Mouse (Mus musculus): ENCODE data around the gene Foxb2. TPM values are rescaled to one million over a fixed set of nuclear protein-coding genes. Genes with fewer than 3 reads are reported as not detected.
A peak's percentile ranks its signal among the peaks of the same experiment; 100 is the strongest.

The Foxb2 gene
- not detected for polyA plus RNA-seq (2012; fragmentation: generic; extraction: Trizol)

DNA sequence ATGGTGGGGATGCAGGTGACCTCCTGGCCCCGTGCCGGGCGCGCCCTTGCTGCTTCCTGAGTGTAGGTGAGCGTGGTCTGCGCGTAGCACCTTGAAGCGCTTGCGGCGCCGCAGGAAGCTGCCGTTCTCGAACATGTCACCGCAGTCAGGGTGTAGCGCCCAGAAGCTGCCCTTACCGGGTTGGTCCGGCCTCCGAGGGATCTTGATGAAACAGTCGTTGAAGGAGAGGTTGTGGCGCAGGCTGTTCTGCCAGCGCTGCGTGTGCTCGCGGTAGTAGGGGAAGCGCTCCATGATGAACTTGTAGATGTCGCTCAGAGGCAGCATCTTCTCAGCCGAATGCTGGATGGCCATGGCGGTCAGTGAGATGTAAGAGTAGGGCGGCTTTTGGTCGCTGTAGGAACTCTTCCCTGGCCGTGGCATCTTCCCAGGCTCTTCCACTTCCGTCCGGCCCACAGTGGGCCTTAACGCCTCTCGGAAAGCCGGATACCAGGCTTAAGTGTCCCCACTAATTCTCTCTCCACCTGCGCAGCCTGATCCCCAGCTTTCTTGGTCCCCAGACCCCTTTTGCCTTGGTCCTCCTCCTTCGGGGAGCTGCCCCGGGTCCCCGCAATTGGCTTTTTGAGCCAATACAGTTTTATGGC is at the start of gene Foxb2:
Foxb2 (minus strand) TSS at position 585 of the 641 bp plus-strand sequence.
- no peaks in the 10 kb centered on the region for H3K79me2 ChIP-seq (ENCODE audit: control insufficient read depth, insufficient read depth)
- peaks cover 14% of the 10 kb centered on the region for H3K27me3 ChIP-seq (ENCODE audit: control insufficient read depth, insufficient read depth, insufficient read length)
- H3K4me3 ChIP-seq = no peak within 1 kb of the TSS
- peak within 1 kb of the TSS; percentile 45 for H3K4me2 ChIP-seq (ENCODE audit: low read depth)
- no peaks in the 10 kb centered on the region for H3K36me3 ChIP-seq (ENCODE audit: control insufficient read depth, insufficient read depth)
- H3ac ChIP-seq (ENCODE audit: control insufficient read depth, insufficient read length) = no peak within 1 kb of the TSS
- TF ChIP-seq MYOG (IDR thresholded peaks at IDR 0.05; ENCODE audit: control insufficient read depth in 1 of 3, insufficient read depth in 1 of 3, insufficient read length in 2 of 3, low read depth in 2 of 3) (no peak), POLR2AphosphoS2 (IDR thresholded peaks at IDR 0.05; ENCODE audit: insufficient read length, low read depth) (no peak), E2F4 (IDR thresholded peaks at IDR 0.05; ENCODE audit: insufficient read depth) (no peak), SRF (IDR thresholded peaks at IDR 0.05; ENCODE audit: control insufficient read depth, insufficient read length, low read depth) (no peak), POLR2A (IDR thresholded peaks at IDR 0.05; ENCODE audit: insufficient read length, low read depth) (no peak), MYOD1 (IDR thresholded peaks at IDR 0.05; ENCODE audit: control insufficient read depth in 1 of 3, insufficient read length in 2 of 3, low read depth in 2 of 3) (no peak), TCF12 (IDR thresholded peaks at IDR 0.05; ENCODE audit: insufficient read depth, poor library complexity, severe bottlenecking) (no peak), TCF3 (IDR thresholded peaks at IDR 0.05; ENCODE audit: insufficient read length, low read depth) (no peak), MAX (IDR thresholded peaks at IDR 0.05; ENCODE audit: low read depth) (no peak), CEBPB (IDR thresholded peaks at IDR 0.05; ENCODE audit: insufficient read depth, poor library complexity, severe bottlenecking) (no peak), USF1 (IDR thresholded peaks at IDR 0.05; ENCODE audit: low read depth) (no peak), REST (IDR thresholded peaks at IDR 0.05; ENCODE audit: insufficient read depth, insufficient read length) (no peak)

DNA sequence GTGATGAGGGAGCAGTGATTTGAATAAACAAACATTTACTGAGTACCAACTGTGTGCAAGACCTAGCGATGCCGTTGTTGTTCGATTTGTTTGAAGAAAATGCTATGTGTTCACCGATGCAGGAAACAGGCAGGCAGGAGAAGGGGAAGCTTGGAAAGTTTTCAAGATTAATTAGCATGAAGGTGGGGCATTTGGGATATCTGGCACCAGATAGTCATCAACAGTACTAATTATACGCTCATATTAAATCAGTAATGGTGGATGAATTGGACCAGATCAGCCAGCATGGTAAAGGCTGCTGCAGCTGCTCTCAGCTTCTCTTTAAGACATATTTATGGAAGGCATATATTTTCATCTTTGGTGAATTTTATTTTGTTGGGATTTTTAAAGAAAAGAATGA is 37.9 kb upstream of the Foxb2 start:
- no peak overlapping the region for H3K4me3 ChIP-seq
- H3K79me2 ChIP-seq (ENCODE audit: control insufficient read depth, insufficient read depth) = no peaks in the 10 kb centered on the region
- no peak for TF ChIP-seq TCF12 (IDR thresholded peaks at IDR 0.05; ENCODE audit: insufficient read depth, poor library complexity, severe bottlenecking)
- TF ChIP-seq MAX (IDR thresholded peaks at IDR 0.05; ENCODE audit: low read depth) = no peak
- no peak for TF ChIP-seq USF1 (IDR thresholded peaks at IDR 0.05; ENCODE audit: low read depth)
- TF ChIP-seq SRF (IDR thresholded peaks at IDR 0.05; ENCODE audit: control insufficient read depth, insufficient read length, low read depth) = no peak
- TF ChIP-seq CEBPB (IDR thresholded peaks at IDR 0.05; ENCODE audit: insufficient read depth, poor library complexity, severe bottlenecking) = no peak
- TF ChIP-seq MYOD1 (IDR thresholded peaks at IDR 0.05; ENCODE audit: control insufficient read depth in 1 of 3, insufficient read length in 2 of 3, low read depth in 2 of 3) = no peak
- TF ChIP-seq REST (IDR thresholded peaks at IDR 0.05; ENCODE audit: insufficient read depth, insufficient read length) = no peak
- no peak for TF ChIP-seq POLR2A (IDR thresholded peaks at IDR 0.05; ENCODE audit: insufficient read length, low read depth)
- TF ChIP-seq POLR2AphosphoS2 (IDR thresholded peaks at IDR 0.05; ENCODE audit: insufficient read length, low read depth) = no peak
- H3K4me2 ChIP-seq (ENCODE audit: low read depth) = no peak overlapping the region
- no peak overlapping the region for H3ac ChIP-seq (ENCODE audit: control insufficient read depth, insufficient read length)
- H3K36me3 ChIP-seq (ENCODE audit: control insufficient read depth, insufficient read depth) = no peaks in the 10 kb centered on the region
- H3K27me3 ChIP-seq (ENCODE audit: control insufficient read depth, insufficient read depth, insufficient read length) = no peaks in the 10 kb centered on the region

DNA sequence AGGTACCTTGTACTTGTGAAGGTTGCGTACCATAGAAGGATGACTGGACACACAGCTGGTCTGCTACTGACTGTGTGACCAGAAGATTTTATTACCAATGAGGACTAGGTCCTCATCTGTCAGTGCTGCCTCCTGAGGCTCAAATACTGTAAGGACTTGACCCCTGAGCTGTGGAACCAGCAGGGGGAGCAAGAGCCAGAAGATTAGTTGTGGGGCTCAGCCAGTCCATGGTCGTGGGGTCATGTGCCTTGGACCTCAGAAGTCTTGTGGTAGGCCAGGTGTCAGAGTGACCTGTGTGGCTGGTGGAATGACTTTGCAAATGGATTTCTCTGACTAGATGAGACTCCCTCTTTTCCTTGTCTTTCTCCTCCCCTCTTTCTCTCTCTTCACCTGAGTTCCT is 29.5 kb upstream of the Foxb2 start:
- Histone ChIP-seq H3ac (ENCODE audit: control insufficient read depth, insufficient read length) (no peak overlapping the region), H3K79me2 (ENCODE audit: control insufficient read depth, insufficient read depth) (no peaks in the 10 kb centered on the region), H3K4me3 (no peak overlapping the region), H3K27me3 (ENCODE audit: control insufficient read depth, insufficient read depth, insufficient read length) (no peaks in the 10 kb centered on the region), H3K4me2 (ENCODE audit: low read depth) (no peak overlapping the region), H3K36me3 (ENCODE audit: control insufficient read depth, insufficient read depth) (no peaks in the 10 kb centered on the region)
- peak; percentile 29 for TF ChIP-seq USF1 (IDR thresholded peaks at IDR 0.05; ENCODE audit: low read depth)
- TF ChIP-seq REST (IDR thresholded peaks at IDR 0.05; ENCODE audit: insufficient read depth, insufficient read length) = no peak
- TF ChIP-seq MYOG (IDR thresholded peaks at IDR 0.05; ENCODE audit: control insufficient read depth in 1 of 3, insufficient read depth in 1 of 3, insufficient read length in 2 of 3, low read depth in 2 of 3) = peak in 1 of 3 experiments; percentile 9

DNA sequence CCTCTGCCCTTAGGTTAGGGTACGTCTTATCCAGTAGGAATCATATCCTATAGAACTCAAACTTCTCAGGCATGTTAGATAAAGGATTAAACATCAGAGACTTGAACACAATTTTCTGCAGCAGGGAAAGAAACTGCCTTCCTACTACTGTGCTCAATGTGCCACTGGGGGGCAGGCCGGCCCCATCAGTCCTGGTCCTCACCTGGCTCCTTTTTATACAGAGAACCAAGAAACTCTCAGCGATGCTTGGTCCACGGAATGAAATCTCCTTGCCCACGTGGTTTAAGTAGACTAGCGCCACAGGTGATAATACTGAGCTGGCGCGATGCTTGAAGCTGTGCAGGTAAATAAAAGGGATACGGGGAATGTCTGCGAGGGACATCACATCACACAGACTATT is 26.1 kb upstream of the Foxb2 start:
- no peak overlapping the region for H3ac ChIP-seq (ENCODE audit: control insufficient read depth, insufficient read length)
- H3K36me3 ChIP-seq (ENCODE audit: control insufficient read depth, insufficient read depth) = no peaks in the 10 kb centered on the region
- no peak overlapping the region for H3K4me3 ChIP-seq
- H3K27me3 ChIP-seq (ENCODE audit: control insufficient read depth, insufficient read depth, insufficient read length) = no peaks in the 10 kb centered on the region
- TF ChIP-seq USF1 (IDR thresholded peaks at IDR 0.05; ENCODE audit: low read depth) (peak; percentile 6), POLR2A (IDR thresholded peaks at IDR 0.05; ENCODE audit: insufficient read length, low read depth) (no peak), SRF (IDR thresholded peaks at IDR 0.05; ENCODE audit: control insufficient read depth, insufficient read length, low read depth) (no peak)
- peak overlapping the region; percentile 64 for H3K4me2 ChIP-seq (ENCODE audit: low read depth)
- no peaks in the 10 kb centered on the region for H3K79me2 ChIP-seq (ENCODE audit: control insufficient read depth, insufficient read depth)

DNA sequence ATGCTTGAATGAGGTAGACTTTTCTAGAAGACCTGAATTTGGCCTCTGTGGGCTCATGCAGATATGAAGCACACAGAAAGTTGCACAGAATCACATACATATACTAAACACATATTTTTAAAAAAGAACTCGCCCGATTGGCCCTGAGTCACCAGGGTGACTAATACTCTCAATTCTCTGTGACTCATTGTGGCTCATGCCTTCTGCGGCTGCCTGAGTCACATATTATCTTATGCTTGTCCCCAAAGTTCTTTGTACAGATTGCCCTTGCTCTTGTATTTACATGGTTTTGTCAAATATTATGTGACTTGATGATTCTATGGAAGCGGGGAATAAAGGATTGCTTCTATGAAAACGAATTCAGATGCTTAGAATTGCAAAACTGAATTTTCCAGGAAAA is 25.0 kb upstream of the Foxb2 start:
- Histone ChIP-seq H3K79me2 (ENCODE audit: control insufficient read depth, insufficient read depth) (no peaks in the 10 kb centered on the region), H3K27me3 (ENCODE audit: control insufficient read depth, insufficient read depth, insufficient read length) (no peaks in the 10 kb centered on the region), H3K4me3 (no peak overlapping the region), H3K36me3 (ENCODE audit: control insufficient read depth, insufficient read depth) (no peaks in the 10 kb centered on the region), H3ac (ENCODE audit: control insufficient read depth, insufficient read length) (no peak overlapping the region), H3K4me2 (ENCODE audit: low read depth) (peak overlapping the region; percentile 64)
- TF ChIP-seq POLR2AphosphoS2 (IDR thresholded peaks at IDR 0.05; ENCODE audit: insufficient read length, low read depth) (no peak), TCF3 (IDR thresholded peaks at IDR 0.05; ENCODE audit: insufficient read length, low read depth) (no peak), MAX (IDR thresholded peaks at IDR 0.05; ENCODE audit: low read depth) (no peak), REST (IDR thresholded peaks at IDR 0.05; ENCODE audit: insufficient read depth, insufficient read length) (no peak), POLR2A (IDR thresholded peaks at IDR 0.05; ENCODE audit: insufficient read length, low read depth) (no peak), CEBPB (IDR thresholded peaks at IDR 0.05; ENCODE audit: insufficient read depth, poor library complexity, severe bottlenecking) (no peak), E2F4 (IDR thresholded peaks at IDR 0.05; ENCODE audit: insufficient read depth) (no peak), MYOG (IDR thresholded peaks at IDR 0.05; ENCODE audit: control insufficient read depth in 1 of 3, insufficient read depth in 1 of 3, insufficient read length in 2 of 3, low read depth in 2 of 3) (no peak)
